Mouse (Mus musculus) hindbrain, embryonic 14.5 days (tissue): ENCODE results near the gene Lamc3. TPM values are rescaled to one million over a fixed set of nuclear protein-coding genes. Genes with fewer than 3 reads are reported as not detected.
A peak's percentile ranks its signal among the peaks of the same experiment; 100 is the strongest.
"Not testable (repeated sequence)": the region's sequence is repeated elsewhere in the genome, so short reads cannot be mapped to it uniquely, and the experiment has no call there.

Source experiments
- ATAC-seq: fragments of 200-750 bp; cut with Nextera tagmentation; 2 replicates; pipeline ENCODE4 v1.8.0; 2017; ENCODE audit warnings: moderate number of reproducible peaks, mild to moderate bottlenecking, moderate TSS enrichment, moderate library complexity; ENCODE audit not compliant: low FRiP score
- DNase-seq: peaks from one replicate; pipeline ENCODE4 v3.0.0-alpha.2; 2015; ENCODE audit warnings: low spot score
- H3K27ac ChIP-seq: fragments of 300-500 bp; sonication (generic); 2 replicates; pipeline ENCODE4 v1.5.1; 2014; ENCODE audit warnings: mild to moderate bottlenecking, moderate library complexity
- H3K27me3 ChIP-seq: fragments of 300-500 bp; sonication (generic); 2 replicates; pipeline ENCODE4 v1.6.1; 2014; ENCODE audit warnings: mild to moderate bottlenecking, low read length, mixed read lengths; ENCODE audit not compliant: control insufficient read depth, insufficient read depth
- H3K36me3 ChIP-seq: fragments of 300-500 bp; sonication (generic); replicated peaks from 2 replicates; pipeline ENCODE4 v1.6.1; 2014; ENCODE audit not compliant: control insufficient read depth, insufficient read depth
- H3K4me1 ChIP-seq: fragments of 300-500 bp; sonication (generic); replicated peaks from 2 replicates; pipeline ENCODE4 v1.6.1; 2014; ENCODE audit warnings: antibody characterized with exemption, low read length, mixed read lengths; ENCODE audit not compliant: control insufficient read depth, insufficient read depth
- H3K4me2 ChIP-seq: fragments of 300-500 bp; sonication (generic); replicated peaks from 2 replicates; pipeline ENCODE4 v1.6.1; 2014; ENCODE audit warnings: mild to moderate bottlenecking, moderate library complexity
- H3K4me3 ChIP-seq: fragments of 300-500 bp; sonication (generic); replicated peaks from 2 replicates; pipeline ENCODE4 v1.5.1; 2014; ENCODE audit warnings: mild to moderate bottlenecking, low read length
- H3K9ac ChIP-seq: fragments of 300-500 bp; sonication (generic); 2 replicates; pipeline ENCODE4 v1.6.1; 2014
- H3K9me3 ChIP-seq: fragments of 300-500 bp; sonication (generic); 2 replicates; pipeline ENCODE4 v1.6.1; 2016; ENCODE audit warnings: low read length; ENCODE audit not compliant: control insufficient read depth
- WGBS: fragments of 180-500 bp; shearing (Covaris S2); extraction: QIAGEN DNeasy Blood & Tissue Kit; methylation state at CpG from one replicate; pipeline ENCODE4 v1.1.7; 2014; 5-methylcytosine and 5-hydroxymethylcytosine counted together
- polyA plus RNA-seq: library from polyadenylated mRNA; unstranded; fragments of >200 nt; fragmentation: Nextera tagmentation; extraction: Ambion mirVana; gene quantifications from 2 replicates; pipeline ENCODE4 v1.2.1, GENCODE M21; 2014

Gene Lamc3
- polyA plus RNA-seq, 1 experiment from 2014 or later = 6.1 TPM

GRCm38 (mm10) chr2:31906407-31906806 is 19.3 kb downstream of the Lamc3 start:
- Histone ChIP-seq H3K9ac (no peak overlapping the region), H3K27ac (no peak overlapping the region), H3K4me3 (no peak overlapping the region), H3K4me2 (no peak overlapping the region), H3K4me1 (no peaks in the 10 kb centered on the region), H3K27me3 (no peaks in the 10 kb centered on the region), H3K9me3 (no peaks in the 10 kb centered on the region), H3K36me3 (no peaks in the 10 kb centered on the region)
- WGBS = 80% methylated on average over 9 of the region's 9 CpGs
- ATAC-seq (no peak), DNase-seq (no peak)

- H3K9me3 ChIP-seq = no peaks in the 10 kb centered on the region
- H3K4me2 ChIP-seq = no peak overlapping the region
- H3K4me3 ChIP-seq = no peak overlapping the region
- ATAC-seq (no peak), DNase-seq (peak; percentile 37)
- H3K27ac ChIP-seq = no peak overlapping the region
- no peaks in the 10 kb centered on the region for H3K36me3 ChIP-seq
- no peaks in the 10 kb centered on the region; the same call in 1 of the 2 replicates for H3K27me3 ChIP-seq
- WGBS = 73% methylated on average over 4 of the region's 4 CpGs
- H3K4me1 ChIP-seq = no peaks in the 10 kb centered on the region
- H3K9ac ChIP-seq = no peak overlapping the region
Measured at GRCm38 (mm10) chr2:31912575-31912974, 25.5 kb downstream of the Lamc3 start.

GRCm38 (mm10) chr2:31914213-31914612 is 27.1 kb downstream of the Lamc3 start:
- H3K9me3 ChIP-seq, H3K4me2 ChIP-seq, ATAC-seq, H3K27me3 ChIP-seq, H3K9ac ChIP-seq, H3K4me3 ChIP-seq, H3K36me3 ChIP-seq, DNase-seq, H3K27ac ChIP-seq, H3K4me1 ChIP-seq: not testable (repeated sequence)

- DNase-seq (peak; percentile 91), ATAC-seq (no peak)
- no peaks in the 10 kb centered on the region for H3K36me3 ChIP-seq
- no peaks in the 10 kb centered on the region for H3K9me3 ChIP-seq
- H3K4me2 ChIP-seq = no peak overlapping the region
- 22% methylated on average over 4 of the region's 4 CpGs for WGBS
- no peak overlapping the region for H3K9ac ChIP-seq
- H3K4me3 ChIP-seq = no peak overlapping the region
- H3K4me1 ChIP-seq = no peaks in the 10 kb centered on the region
- H3K27ac ChIP-seq = no peak overlapping the region
- H3K27me3 ChIP-seq = no peaks in the 10 kb centered on the region; the same call in 1 of the 2 replicates
Measured at GRCm38 (mm10) chr2:31915112-31915511, 28.0 kb downstream of the Lamc3 start.

GRCm38 (mm10) chr2:31917636-31918035 is 30.5 kb downstream of the Lamc3 start:
- H3K9ac ChIP-seq = no peak overlapping the region
- no peak overlapping the region for H3K4me3 ChIP-seq
- H3K4me1 ChIP-seq = no peaks in the 10 kb centered on the region
- H3K36me3 ChIP-seq = no peaks in the 10 kb centered on the region
- no peak overlapping the region for H3K4me2 ChIP-seq
- no peak for DNase-seq
- H3K9me3 ChIP-seq = no peaks in the 10 kb centered on the region
- 27% methylated on average over 4 of the region's 4 CpGs for WGBS
- no peak for ATAC-seq
- H3K27ac ChIP-seq = no peak overlapping the region
- H3K27me3 ChIP-seq = no peaks in the 10 kb centered on the region; the same call in 1 of the 2 replicates

GRCm38 (mm10) chr2:31923645-31924044 is 36.6 kb downstream of the Lamc3 start:
- H3K4me3 ChIP-seq = no peak overlapping the region

GRCm38 (mm10) chr2:31924811-31925210 is 37.7 kb downstream of the Lamc3 start:
- Histone ChIP-seq H3K4me3 (no peak overlapping the region), H3K27ac (no peak overlapping the region), H3K9ac (no peak overlapping the region), H3K4me1 (no peaks in the 10 kb centered on the region), H3K9me3 (no peaks in the 10 kb centered on the region), H3K4me2 (no peak overlapping the region), H3K27me3 (no peaks in the 10 kb centered on the region), H3K36me3 (no peaks in the 10 kb centered on the region)
- DNase-seq (no peak), ATAC-seq (no peak)
- 33% methylated on average over 9 of the region's 9 CpGs for WGBS

More at GRCm38 (mm10) chr2:31923645-31924044, 36.6 kb downstream of the Lamc3 start:
- ATAC-seq (no peak), DNase-seq (no peak)
- Histone ChIP-seq H3K4me2 (no peak overlapping the region), H3K36me3 (no peaks in the 10 kb centered on the region), H3K4me1 (no peaks in the 10 kb centered on the region), H3K27me3 (no peaks in the 10 kb centered on the region), H3K9ac (no peak overlapping the region), H3K9me3 (no peaks in the 10 kb centered on the region), H3K27ac (no peak overlapping the region)
- WGBS = 88% methylated on average over 4 of the region's 4 CpGs

- H3K9me3 ChIP-seq = no peaks in the 10 kb centered on the region
- no peak overlapping the region for H3K4me2 ChIP-seq
- ATAC-seq (no peak), DNase-seq (no peak)
- no peaks in the 10 kb centered on the region for H3K4me1 ChIP-seq
- no peak overlapping the region for H3K27ac ChIP-seq
- no peaks in the 10 kb centered on the region for H3K36me3 ChIP-seq
- 58% methylated on average over 4 of the region's 4 CpGs for WGBS
- H3K4me3 ChIP-seq = no peak overlapping the region
- H3K9ac ChIP-seq = no peak overlapping the region
- H3K27me3 ChIP-seq = no peaks in the 10 kb centered on the region
Measured at GRCm38 (mm10) chr2:31925936-31926335, 38.8 kb downstream of the Lamc3 start.

GRCm38 (mm10) chr2:31929664-31930063 is 42.6 kb downstream of the Lamc3 start:
- Histone ChIP-seq H3K4me3 (no peak overlapping the region), H3K27ac (no peak overlapping the region), H3K4me2 (no peak overlapping the region), H3K9me3 (no peaks in the 10 kb centered on the region), H3K27me3 (no peaks in the 10 kb centered on the region), H3K9ac (no peak overlapping the region), H3K4me1 (no peaks in the 10 kb centered on the region), H3K36me3 (no peaks in the 10 kb centered on the region)
- DNase-seq (no peak), ATAC-seq (no peak)
- 92% methylated on average over 3 of the region's 3 CpGs for WGBS

GRCm38 (mm10) chr2:31934551-31934950 is 47.5 kb downstream of the Lamc3 start:
- Histone ChIP-seq H3K9me3 (no peaks in the 10 kb centered on the region), H3K9ac (no peak overlapping the region), H3K27me3 (no peaks in the 10 kb centered on the region), H3K27ac (no peak overlapping the region), H3K4me1 (no peaks in the 10 kb centered on the region), H3K36me3 (no peaks in the 10 kb centered on the region), H3K4me2 (no peak overlapping the region), H3K4me3 (no peak overlapping the region)
- ATAC-seq = no peak
- 28% methylated on average over 4 of the region's 4 CpGs for WGBS
- no peak for DNase-seq
